ENCODE assay signal across 9 mouse cellular contexts in the genomic region with DNA sequence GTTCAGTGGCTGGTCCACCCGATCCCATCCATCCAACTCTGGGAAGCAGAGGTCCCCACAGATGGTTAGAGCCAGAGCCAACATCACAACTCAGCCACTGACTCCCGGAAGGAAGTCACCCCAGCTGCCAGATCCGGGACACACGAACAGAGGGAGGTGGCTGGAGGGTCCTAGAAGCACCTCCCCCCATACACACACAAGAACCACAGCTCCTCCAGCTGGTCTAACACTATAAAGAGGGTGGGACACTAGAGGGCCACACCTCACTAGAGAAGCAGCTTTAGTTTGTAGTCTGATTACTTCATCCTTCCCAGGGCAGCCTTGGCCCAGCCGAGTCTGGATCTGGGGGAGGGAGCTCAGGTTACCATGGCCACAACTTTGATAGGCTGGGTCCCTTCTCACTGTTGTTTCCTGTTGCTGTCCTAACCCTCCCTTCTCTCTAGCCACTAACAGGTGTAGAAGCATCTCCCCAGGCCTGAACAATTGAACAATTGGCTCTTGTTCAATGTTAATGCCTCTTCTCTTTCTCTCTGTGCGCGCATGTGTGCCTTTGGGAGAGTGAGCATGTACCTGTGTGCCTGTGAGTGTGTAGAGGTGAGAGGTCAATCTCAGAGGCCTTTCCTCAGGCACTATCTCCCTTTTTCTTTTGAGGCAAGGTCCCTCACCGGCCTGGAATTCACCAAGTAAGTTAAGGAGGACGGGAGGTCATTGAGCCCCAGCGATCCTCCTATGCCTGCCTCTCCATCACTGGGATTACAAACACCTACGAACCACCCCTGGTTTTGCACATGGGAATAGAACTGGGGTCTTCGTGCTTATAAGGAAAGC.
DNase-seq lines count a peak whose midpoint lies in the region; ATAC-seq lines count a peak whose summit lies in the region.
"Had no signal": no experiment of that assay in that cellular context is flagged by ENCODE, and none has a peak within 500 bp of the region (broad histone marks: within the 10 kb centered on the region; RNA-seq: fewer than 3 reads in every experiment).

No protein-coding gene starts in this region.

- H3K27ac ChIP-seq in heart, embryonic 16.5 days (ENCODE audit: low read length): peak overlapping the region; percentile 80
- 0 out of 2 replicates have a peak overlapping the region, but pooled peaks have one; percentile 12 for H3K27ac ChIP-seq in limb, embryonic 12.5 days
- H3K27ac ChIP-seq: limb, embryonic 13.5 days had no signal

- H3K9ac ChIP-seq in heart, embryonic 16.5 days (ENCODE audit: low read length): 0 out of 2 replicates have a peak overlapping the region, but pooled peaks have one; percentile 15
- H3K9ac ChIP-seq in limb, embryonic 12.5 days (replicated peaks): no peak overlapping the region
- H3K9ac ChIP-seq: limb, embryonic 13.5 days had no signal

- peaks cover 84% of the 10 kb centered on the region for H3K4me1 ChIP-seq in heart, embryonic 16.5 days (ENCODE audit: control insufficient read depth, insufficient read depth, low read length)
- H3K4me1 ChIP-seq in limb, embryonic 12.5 days (replicated peaks): peaks cover 75% of the 10 kb centered on the region

- no peaks in the 10 kb centered on the region for H3K27me3 ChIP-seq in heart, embryonic 16.5 days (ENCODE audit: control insufficient read depth, insufficient read depth, low read length)
- H3K27me3 ChIP-seq in limb, embryonic 12.5 days: no peaks in the 10 kb centered on the region
- H3K27me3 ChIP-seq: limb, embryonic 13.5 days had no signal

- peaks cover 14% of the 10 kb centered on the region for H3K36me3 ChIP-seq in heart, embryonic 16.5 days (ENCODE audit: control insufficient read depth, insufficient read depth)
- peaks cover 17% of the 10 kb centered on the region; the same call in 1 of the 2 replicates for H3K36me3 ChIP-seq in limb, embryonic 12.5 days

- H3K9me3 ChIP-seq in heart, embryonic 16.5 days (replicated peaks; ENCODE audit: control insufficient read depth, low read length): no peaks in the 10 kb centered on the region
- H3K9me3 ChIP-seq in limb, embryonic 12.5 days: no peaks in the 10 kb centered on the region
- H3K9me3 ChIP-seq: limb, embryonic 13.5 days had no signal

- peak; percentile 90 for DNase-seq in ES-CJ7 (ENCODE audit: low read depth, low spot score)
- no peak for DNase-seq in left cerebral cortex, adult 9 months (ENCODE audit: low spot score in 2 of 2)
- no peak for DNase-seq in ovary, postnatal 10 days (ENCODE audit: low spot score)
- no peak for DNase-seq in right cerebral cortex, postnatal 14 days
- DNase-seq in layer of hippocampus, adult 9-11 months: no peak

- no peak overlapping the region for H3K4me2 ChIP-seq in heart, embryonic 16.5 days (ENCODE audit: low read depth, low read length)
- no peak overlapping the region for H3K4me2 ChIP-seq in limb, embryonic 12.5 days
- H3K4me2 ChIP-seq: limb, embryonic 13.5 days had no signal

- no peak overlapping the region for H3K4me3 ChIP-seq in heart, embryonic 16.5 days (ENCODE audit: low read length)
- no peak overlapping the region for H3K4me3 ChIP-seq in limb, embryonic 12.5 days (replicated peaks)
- H3K4me3 ChIP-seq: limb, embryonic 13.5 days had no signal

- peak; percentile 23 for ATAC-seq in activated CD4-positive, CD25-positive, alpha-beta regulatory T cell, adult 4 months
- peak; percentile 8; the same call in 1 of the 2 replicates for ATAC-seq in heart, embryonic 16.5 days (replicated peaks; ENCODE audit: extremely low read depth, insufficient read depth, low FRiP score)
- ATAC-seq in limb, embryonic 12.5 days (ENCODE audit: insufficient number of reproducible peaks, insufficient read depth, low FRiP score, low TSS enrichment, low read depth): no peak

- WGBS in heart, embryonic 16.5 days: 51% methylated on average over 12 of the region's 12 CpGs
- WGBS in limb, embryonic 12.5 days: 60% methylated on average over 12 of the region's 12 CpGs
